Mouse (Mus musculus): ENCODE measurements around the gene Dlg4. TPM values are rescaled to one million over a fixed set of nuclear protein-coding genes. Genes with fewer than 3 reads are reported as not detected.

The Dlg4 gene
- total and polyA plus RNA-seq, 3 experiments, result 1.1 to 14.0 (median 12.1) TPM

GRCm38 (mm10) chr11:70029130-70029801 lies 12.5 kb downstream of the Dlg4 start:
- DNase-seq (ENCODE audit: low spot score), result no peak
- Histone ChIP-seq H3K4me3 (ENCODE audit: low read depth, low read length) (no peak overlapping the region), H3K36me3 (replicated peaks) (peaks cover 13% of the 10 kb centered on the region), H3K4me1 (ENCODE audit: insufficient read depth, low read depth, low read length) (peaks cover 32% of the 10 kb centered on the region), H3K9me3 (replicated peaks) (no peaks in the 10 kb centered on the region), H3K27me3 (ENCODE audit: insufficient read depth, low read length) (peaks cover 57% of the 10 kb centered on the region)
- no peak for TF ChIP-seq GATA1 (IDR thresholded peaks at IDR 0.05; ENCODE audit: borderline replicate concordance, low read length)
- TF ChIP-seq GATA2 (IDR thresholded peaks at IDR 0.05; ENCODE audit: borderline replicate concordance, low read depth, low read length), result no peak
- TF ChIP-seq TAL1 (conservative IDR thresholded peaks at IDR 0.05; ENCODE audit: low read depth, low read length), result no peak
- TF ChIP-seq CTCF (IDR thresholded peaks at IDR 0.05; ENCODE audit: low read depth, low read length), result no peak
- TF ChIP-seq POLR2AphosphoS5 (IDR thresholded peaks at IDR 0.05; ENCODE audit: insufficient replicate concordance, low read depth, low read length), result no peak
- no peak for ATAC-seq (ENCODE audit: extremely low read depth, insufficient number of reproducible peaks, low FRiP score, poor library complexity, severe bottlenecking)

GRCm38 (mm10) chr11:70029829-70030550 lies 13.2 kb downstream of the Dlg4 start:
- Histone ChIP-seq H3K9me3 (replicated peaks) (no peaks in the 10 kb centered on the region), H3K4me1 (ENCODE audit: insufficient read depth, low read depth, low read length) (peaks cover 32% of the 10 kb centered on the region), H3K4me3 (ENCODE audit: low read depth, low read length) (no peak overlapping the region), H3K36me3 (replicated peaks) (peaks cover 13% of the 10 kb centered on the region), H3K27me3 (ENCODE audit: insufficient read depth, low read length) (peaks cover 50% of the 10 kb centered on the region)
- DNase-seq (ENCODE audit: low spot score), result no peak
- TF ChIP-seq GATA2 (IDR thresholded peaks at IDR 0.05; ENCODE audit: borderline replicate concordance, low read depth, low read length) (no peak), POLR2AphosphoS5 (IDR thresholded peaks at IDR 0.05; ENCODE audit: insufficient replicate concordance, low read depth, low read length) (no peak), GATA1 (IDR thresholded peaks at IDR 0.05; ENCODE audit: borderline replicate concordance, low read length) (no peak), CTCF (IDR thresholded peaks at IDR 0.05; ENCODE audit: low read depth, low read length) (no peak), TAL1 (conservative IDR thresholded peaks at IDR 0.05; ENCODE audit: low read depth, low read length) (no peak)
- no peak for ATAC-seq (ENCODE audit: extremely low read depth, insufficient number of reproducible peaks, low FRiP score, poor library complexity, severe bottlenecking)

GRCm38 (mm10) chr11:70030651-70031320 lies 14.0 kb downstream of the Dlg4 start:
- peaks cover 32% of the 10 kb centered on the region for H3K4me1 ChIP-seq (ENCODE audit: insufficient read depth, low read depth, low read length)
- ATAC-seq (ENCODE audit: extremely low read depth, insufficient number of reproducible peaks, low FRiP score, poor library complexity, severe bottlenecking) (no peak), DNase-seq (ENCODE audit: low spot score) (no peak)
- TF ChIP-seq GATA1 (IDR thresholded peaks at IDR 0.05; ENCODE audit: borderline replicate concordance, low read length) (no peak), GATA2 (IDR thresholded peaks at IDR 0.05; ENCODE audit: borderline replicate concordance, low read depth, low read length) (no peak), CTCF (IDR thresholded peaks at IDR 0.05; ENCODE audit: low read depth, low read length) (no peak), POLR2AphosphoS5 (IDR thresholded peaks at IDR 0.05; ENCODE audit: insufficient replicate concordance, low read depth, low read length) (no peak), TAL1 (conservative IDR thresholded peaks at IDR 0.05; ENCODE audit: low read depth, low read length) (no peak)
- H3K9me3 ChIP-seq (replicated peaks), result no peaks in the 10 kb centered on the region
- H3K27me3 ChIP-seq (ENCODE audit: insufficient read depth, low read length), result peaks cover 42% of the 10 kb centered on the region
- peaks cover 13% of the 10 kb centered on the region for H3K36me3 ChIP-seq (replicated peaks)
- H3K4me3 ChIP-seq (ENCODE audit: low read depth, low read length), result no peak overlapping the region

- Histone ChIP-seq H3K36me3 (replicated peaks) (peaks cover 13% of the 10 kb centered on the region), H3K27me3 (ENCODE audit: insufficient read depth, low read length) (peaks cover 37% of the 10 kb centered on the region), H3K9me3 (replicated peaks) (no peaks in the 10 kb centered on the region), H3K4me3 (ENCODE audit: low read depth, low read length) (no peak overlapping the region), H3K4me1 (ENCODE audit: insufficient read depth, low read depth, low read length) (peaks cover 32% of the 10 kb centered on the region)
- DNase-seq (ENCODE audit: low spot score) (no peak), ATAC-seq (ENCODE audit: extremely low read depth, insufficient number of reproducible peaks, low FRiP score, poor library complexity, severe bottlenecking) (no peak)
- TF ChIP-seq GATA1 (IDR thresholded peaks at IDR 0.05; ENCODE audit: borderline replicate concordance, low read length) (no peak), TAL1 (conservative IDR thresholded peaks at IDR 0.05; ENCODE audit: low read depth, low read length) (no peak), POLR2AphosphoS5 (IDR thresholded peaks at IDR 0.05; ENCODE audit: insufficient replicate concordance, low read depth, low read length) (no peak)
These were observed 14.6 kb downstream of the Dlg4 start for GRCm38 (mm10) chr11:70031321-70031670.

- Histone ChIP-seq H3K27me3 (ENCODE audit: insufficient read depth, low read length) (peaks cover 17% of the 10 kb centered on the region; the same call in 1 of the 2 replicates), H3K36me3 (replicated peaks) (no peaks in the 10 kb centered on the region), H3K4me1 (ENCODE audit: insufficient read depth, low read depth, low read length) (0 out of 2 replicates have a peak, but pooled peaks cover 5% of the 10 kb centered on the region), H3K9me3 (replicated peaks) (no peaks in the 10 kb centered on the region), H3K4me3 (ENCODE audit: low read depth, low read length) (no peak overlapping the region)
- no peak for TF ChIP-seq GATA2 (IDR thresholded peaks at IDR 0.05; ENCODE audit: borderline replicate concordance, low read depth, low read length)
- TF ChIP-seq GATA1 (IDR thresholded peaks at IDR 0.05; ENCODE audit: borderline replicate concordance, low read length), result no peak
- TF ChIP-seq TAL1 (conservative IDR thresholded peaks at IDR 0.05; ENCODE audit: low read depth, low read length), result no peak
- TF ChIP-seq POLR2AphosphoS5 (IDR thresholded peaks at IDR 0.05; ENCODE audit: insufficient replicate concordance, low read depth, low read length), result no peak
- no peak for TF ChIP-seq CTCF (IDR thresholded peaks at IDR 0.05; ENCODE audit: low read depth, low read length)
- DNase-seq (ENCODE audit: low spot score), result no peak
- ATAC-seq (ENCODE audit: extremely low read depth, insufficient number of reproducible peaks, low FRiP score, poor library complexity, severe bottlenecking), result no peak
These were observed 21.4 kb downstream of the Dlg4 start for GRCm38 (mm10) chr11:70038174-70038573.

GRCm38 (mm10) chr11:70039631-70040030 lies 22.9 kb downstream of the Dlg4 start:
- H3K4me1 ChIP-seq (ENCODE audit: insufficient read depth, low read depth, low read length), result 0 out of 2 replicates have a peak, but pooled peaks cover 5% of the 10 kb centered on the region
- H3K27me3 ChIP-seq (ENCODE audit: insufficient read depth, low read length), result peaks cover 21% of the 10 kb centered on the region; the same call in 1 of the 2 replicates
- ATAC-seq (ENCODE audit: extremely low read depth, insufficient number of reproducible peaks, low FRiP score, poor library complexity, severe bottlenecking) (no peak), DNase-seq (ENCODE audit: low spot score) (no peak)
- TF ChIP-seq GATA1 (IDR thresholded peaks at IDR 0.05; ENCODE audit: borderline replicate concordance, low read length), result no peak
- no peak for TF ChIP-seq POLR2AphosphoS5 (IDR thresholded peaks at IDR 0.05; ENCODE audit: insufficient replicate concordance, low read depth, low read length)
- TF ChIP-seq CTCF (IDR thresholded peaks at IDR 0.05; ENCODE audit: low read depth, low read length), result no peak
- TF ChIP-seq TAL1 (conservative IDR thresholded peaks at IDR 0.05; ENCODE audit: low read depth, low read length), result no peak
- no peak for TF ChIP-seq GATA2 (IDR thresholded peaks at IDR 0.05; ENCODE audit: borderline replicate concordance, low read depth, low read length)
- no peaks in the 10 kb centered on the region for H3K9me3 ChIP-seq (replicated peaks)
- no peaks in the 10 kb centered on the region for H3K36me3 ChIP-seq (replicated peaks)
- no peak overlapping the region for H3K4me3 ChIP-seq (ENCODE audit: low read depth, low read length)

All from G1E (cell line).